Mouse (Mus musculus): Measurements from ENCODE around the gene Nebl. TPM values are rescaled to one million over a fixed set of nuclear protein-coding genes. Genes with fewer than 3 reads are reported as not detected.

Gene Nebl
- total and polyA plus RNA-seq, 3 experiments, result 4.7 to 5.4 TPM; not detected in 1

DNA sequence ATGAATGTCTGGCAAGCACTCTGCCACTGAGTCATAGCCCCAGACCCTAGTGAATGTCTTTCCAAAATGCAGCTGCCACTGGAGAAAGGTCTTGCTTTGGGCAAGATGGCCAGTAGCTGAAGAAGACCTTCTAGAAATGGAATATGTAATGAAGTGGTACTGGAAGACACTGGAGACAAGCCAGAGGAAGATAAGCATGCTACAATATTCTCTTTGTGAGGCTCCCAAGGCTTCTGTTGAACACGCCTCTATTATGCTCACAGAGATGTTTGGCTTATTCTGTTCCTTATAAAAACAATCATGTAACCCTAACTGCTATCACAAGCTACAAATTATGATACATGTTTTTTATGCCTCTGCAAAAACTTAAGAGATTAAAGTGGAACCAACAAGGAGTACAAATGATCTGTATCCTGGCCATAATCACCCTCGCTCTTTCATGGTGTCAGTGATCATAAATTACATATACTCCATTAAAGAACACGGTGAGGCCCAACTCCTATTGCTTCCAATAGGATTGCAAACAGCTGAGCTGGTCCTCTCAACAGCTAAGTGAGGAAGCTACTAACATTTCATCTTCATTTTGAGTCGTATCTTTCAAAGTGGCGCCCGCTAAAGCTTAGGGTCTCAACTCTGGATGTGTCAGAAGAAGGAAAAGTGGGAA is 145.8 kb downstream of the Nebl start:
- TF ChIP-seq ETS1 (IDR thresholded peaks at IDR 0.05; ENCODE audit: low read depth, low read length) (no peak), POLR2AphosphoS5 (IDR thresholded peaks at IDR 0.05; ENCODE audit: borderline replicate concordance, low read depth, low read length) (no peak), MYC (IDR thresholded peaks at IDR 0.05; ENCODE audit: low read depth, low read length) (no peak), GATA1 (IDR thresholded peaks at IDR 0.05; ENCODE audit: low read depth, low read length) (no peak), MEF2A (IDR thresholded peaks at IDR 0.05; ENCODE audit: extremely low read depth, insufficient replicate concordance, low read depth, low read length, poor library complexity, severe bottlenecking) (no peak), SIN3A (IDR thresholded peaks at IDR 0.05; ENCODE audit: low read length) (no peak), UBTF (IDR thresholded peaks at IDR 0.05; ENCODE audit: borderline replicate concordance, insufficient read depth, low read depth, low read length) (no peak), GABPA (IDR thresholded peaks at IDR 0.05; ENCODE audit: low read depth, low read length) (no peak), BHLHE40 (IDR thresholded peaks at IDR 0.05; ENCODE audit: borderline replicate concordance, low read depth, low read length) (no peak), HCFC1 (IDR thresholded peaks at IDR 0.05; ENCODE audit: low read depth, low read length) (no peak), MAZ (IDR thresholded peaks at IDR 0.05; ENCODE audit: low read depth, low read length) (no peak), E2F4 (IDR thresholded peaks at IDR 0.05; ENCODE audit: borderline replicate concordance, low read depth, low read length) (no peak), MAFK (IDR thresholded peaks at IDR 0.05; ENCODE audit: borderline replicate concordance, low read depth, low read length) (no peak), NRF1 (IDR thresholded peaks at IDR 0.05; ENCODE audit: insufficient read depth, low read depth, low read length, poor library complexity, severe bottlenecking) (no peak)

GRCm38 (mm10) chr2:17575648-17576047 is 155.6 kb downstream of the Nebl start:
- Histone ChIP-seq H3K36me3 (ENCODE audit: control insufficient read depth in 1 of 2, insufficient read depth in 2 of 2, low read length in 2 of 2) (no peaks in the 10 kb centered on the region), H3K4me3 (ENCODE audit: control insufficient read depth in 1 of 2, insufficient read depth in 1 of 2, low read depth in 2 of 2, low read length in 2 of 2) (no peak overlapping the region), H3K4me1 (ENCODE audit: control insufficient read depth in 1 of 2, insufficient read depth in 2 of 2, low read length in 2 of 2) (no peaks in the 10 kb centered on the region), H3K79me2 (ENCODE audit: control insufficient read depth, insufficient read depth, low read length, poor library complexity) (no peaks in the 10 kb centered on the region), H3K27ac (ENCODE audit: control insufficient read depth, low read depth, low read length) (no peak overlapping the region), H3K9me3 (replicated peaks; ENCODE audit: insufficient read depth, low read length) (no peaks in the 10 kb centered on the region), H3K27me3 (ENCODE audit: control insufficient read depth in 1 of 2, insufficient read depth in 2 of 2, low read length in 2 of 2) (no peaks in the 10 kb centered on the region), H3K9ac (ENCODE audit: control insufficient read depth, low read depth, low read length, poor library complexity, severe bottlenecking) (no peak overlapping the region)
- TF ChIP-seq MYC (IDR thresholded peaks at IDR 0.05; ENCODE audit: low read depth, low read length), result no peak
- no peak for TF ChIP-seq MEF2A (IDR thresholded peaks at IDR 0.05; ENCODE audit: extremely low read depth, insufficient replicate concordance, low read depth, low read length, poor library complexity, severe bottlenecking)
- no peak for TF ChIP-seq MAX (IDR thresholded peaks at IDR 0.05; ENCODE audit: low read length)
- no peak for TF ChIP-seq NRF1 (IDR thresholded peaks at IDR 0.05; ENCODE audit: insufficient read depth, low read depth, low read length, poor library complexity, severe bottlenecking)
- TF ChIP-seq CHD1 (IDR thresholded peaks at IDR 0.05; ENCODE audit: low read depth, low read length), result no peak
- no peak for TF ChIP-seq MXI1 (IDR thresholded peaks at IDR 0.05; ENCODE audit: low read depth, low read length)
- no peak for TF ChIP-seq ZNF384 (IDR thresholded peaks at IDR 0.05; ENCODE audit: low read depth, low read length)
- TF ChIP-seq UBTF (IDR thresholded peaks at IDR 0.05; ENCODE audit: borderline replicate concordance, insufficient read depth, low read depth, low read length), result no peak
- no peak for TF ChIP-seq MAFK (IDR thresholded peaks at IDR 0.05; ENCODE audit: borderline replicate concordance, low read depth, low read length)
- TF ChIP-seq JUND (IDR thresholded peaks at IDR 0.05; ENCODE audit: low read depth, low read length), result no peak
- no peak for TF ChIP-seq BHLHE40 (IDR thresholded peaks at IDR 0.05; ENCODE audit: borderline replicate concordance, low read depth, low read length)
- TF ChIP-seq KAT2A (conservative IDR thresholded peaks at IDR 0.05; ENCODE audit: low read depth, low read length), result no peak
- no peak for TF ChIP-seq GATA1 (IDR thresholded peaks at IDR 0.05; ENCODE audit: low read depth, low read length)
- no peak for TF ChIP-seq USF1 (IDR thresholded peaks at IDR 0.05; ENCODE audit: low read depth, low read length)
- DNase-seq (ENCODE audit: low read depth, low spot score), result no peak

More for the DNA sequence above, 145.8 kb downstream of the Nebl start:
- Histone ChIP-seq H3K4me1 (ENCODE audit: control insufficient read depth in 1 of 2, insufficient read depth in 2 of 2, low read length in 2 of 2) (no peaks in the 10 kb centered on the region), H3K9ac (ENCODE audit: control insufficient read depth, low read depth, low read length, poor library complexity, severe bottlenecking) (no peak overlapping the region), H3K27ac (ENCODE audit: control insufficient read depth, low read depth, low read length) (no peak overlapping the region), H3K4me3 (ENCODE audit: control insufficient read depth in 1 of 2, insufficient read depth in 1 of 2, low read depth in 2 of 2, low read length in 2 of 2) (no peak overlapping the region), H3K27me3 (ENCODE audit: control insufficient read depth in 1 of 2, insufficient read depth in 2 of 2, low read length in 2 of 2) (no peaks in the 10 kb centered on the region), H3K36me3 (ENCODE audit: control insufficient read depth in 1 of 2, insufficient read depth in 2 of 2, low read length in 2 of 2) (no peaks in the 10 kb centered on the region), H3K79me2 (ENCODE audit: control insufficient read depth, insufficient read depth, low read length, poor library complexity) (no peaks in the 10 kb centered on the region), H3K9me3 (replicated peaks; ENCODE audit: insufficient read depth, low read length) (no peaks in the 10 kb centered on the region)
- DNase-seq (ENCODE audit: low read depth, low spot score), result no peak
